Mouse (Mus musculus) urinary bladder, adult 2 months (tissue): Measurements from ENCODE around the gene Usp12. TPM values are rescaled to one million over a fixed set of nuclear protein-coding genes. Genes with fewer than 3 reads are reported as not detected.

Experiments used
- DNase-seq: peaks from one replicate; pipeline ENCODE4 v3.0.0; 2022; ENCODE audit warnings: low spot score
- polyA plus RNA-seq: library from polyadenylated mRNA; depleted of rRNA; stranded (reverse); fragments of >200 nt; gene quantifications from 2 replicates; pipeline ENCODE4 v1.2.3, GENCODE M21; 2012; rRNA removed

Gene Usp12
- 16.6 and 20.9 TPM in 2 replicates for polyA plus RNA-seq

- DNase-seq: peak; percentile 99
These were observed at the start of gene Usp12 for GRCm38 (mm10) chr5:146794853-146795252. TSS of gene Usp12 (minus strand) at chr5:146795006.

- DNase-seq: no peak
These were observed 49.6 kb upstream of the Usp12 start for GRCm38 (mm10) chr5:146844301-146844941.

GRCm38 (mm10) chr5:146841996-146842395 is 47.2 kb upstream of the Usp12 start:
- DNase-seq: no peak

GRCm38 (mm10) chr5:146841301-146841700 is 46.5 kb upstream of the Usp12 start:
- DNase-seq: no peak

- DNase-seq: no peak
These were observed 45.6 kb upstream of the Usp12 start for GRCm38 (mm10) chr5:146840422-146840821.

GRCm38 (mm10) chr5:146839760-146840159 is 45.0 kb upstream of the Usp12 start:
- no peak for DNase-seq

- no peak for DNase-seq
These were observed 44.2 kb upstream of the Usp12 start for GRCm38 (mm10) chr5:146838836-146839648.

GRCm38 (mm10) chr5:146837967-146838720 is 43.3 kb upstream of the Usp12 start:
- DNase-seq: no peak

GRCm38 (mm10) chr5:146834959-146835358 is 40.2 kb upstream of the Usp12 start:
- DNase-seq: no peak

GRCm38 (mm10) chr5:146833673-146834201 is 38.9 kb upstream of the Usp12 start:
- no peak for DNase-seq

GRCm38 (mm10) chr5:146832769-146833448 is 38.1 kb upstream of the Usp12 start, which contains the start of gene Rpl21:
TSS of gene Rpl21 (plus strand) at chr5:146832890.
- peak; percentile 98 for DNase-seq

GRCm38 (mm10) chr5:146832435-146832768 is 37.6 kb upstream of the Usp12 start:
- no peak for DNase-seq

- DNase-seq: no peak
These were observed 34.7 kb upstream of the Usp12 start for GRCm38 (mm10) chr5:146829528-146829927.

- no peak for DNase-seq
These were observed 28.2 kb upstream of the Usp12 start for GRCm38 (mm10) chr5:146823005-146823404.

- DNase-seq: no peak
These were observed 24.3 kb upstream of the Usp12 start for GRCm38 (mm10) chr5:146818906-146819623.

- no peak for DNase-seq
These were observed 22.8 kb upstream of the Usp12 start for GRCm38 (mm10) chr5:146817583-146817982.

- DNase-seq: no peak
These were observed 20.6 kb upstream of the Usp12 start for GRCm38 (mm10) chr5:146815394-146815793.

- DNase-seq: no peak
These were observed 18.6 kb upstream of the Usp12 start for GRCm38 (mm10) chr5:146813421-146813820.

- no peak for DNase-seq
These were observed 18.1 kb upstream of the Usp12 start for GRCm38 (mm10) chr5:146812866-146813265.

GRCm38 (mm10) chr5:146809951-146810350 is 15.1 kb upstream of the Usp12 start:
- no peak for DNase-seq

GRCm38 (mm10) chr5:146806004-146806430 is 11.2 kb upstream of the Usp12 start:
- no peak for DNase-seq
